Mouse (Mus musculus) layer of hippocampus, postnatal 25 days (tissue): ENCODE data around the gene Gm49394. TPM values are rescaled to one million over a fixed set of nuclear protein-coding genes. Genes with fewer than 3 reads are reported as not detected.
A peak's percentile ranks its signal among the peaks of the same experiment; 100 is the strongest.

Source experiments
- DNase-seq, 2 experiments: peaks; one replicate each; pipeline ENCODE4 v3.0.0; 2022; ENCODE audit warnings: mixed read lengths in 2 of 2, low spot score in 1 of 2; ENCODE audit errors: extremely low spot score in 1 of 2
- total RNA-seq, 2 experiments: library from RNA; stranded (reverse); gene quantifications; 2 replicates each; pipeline ENCODE4 v1.2.3; 2021

Gene Gm49394
- under 1 TPM; 0.34 to 0.56 TPM for total RNA-seq

DNA sequence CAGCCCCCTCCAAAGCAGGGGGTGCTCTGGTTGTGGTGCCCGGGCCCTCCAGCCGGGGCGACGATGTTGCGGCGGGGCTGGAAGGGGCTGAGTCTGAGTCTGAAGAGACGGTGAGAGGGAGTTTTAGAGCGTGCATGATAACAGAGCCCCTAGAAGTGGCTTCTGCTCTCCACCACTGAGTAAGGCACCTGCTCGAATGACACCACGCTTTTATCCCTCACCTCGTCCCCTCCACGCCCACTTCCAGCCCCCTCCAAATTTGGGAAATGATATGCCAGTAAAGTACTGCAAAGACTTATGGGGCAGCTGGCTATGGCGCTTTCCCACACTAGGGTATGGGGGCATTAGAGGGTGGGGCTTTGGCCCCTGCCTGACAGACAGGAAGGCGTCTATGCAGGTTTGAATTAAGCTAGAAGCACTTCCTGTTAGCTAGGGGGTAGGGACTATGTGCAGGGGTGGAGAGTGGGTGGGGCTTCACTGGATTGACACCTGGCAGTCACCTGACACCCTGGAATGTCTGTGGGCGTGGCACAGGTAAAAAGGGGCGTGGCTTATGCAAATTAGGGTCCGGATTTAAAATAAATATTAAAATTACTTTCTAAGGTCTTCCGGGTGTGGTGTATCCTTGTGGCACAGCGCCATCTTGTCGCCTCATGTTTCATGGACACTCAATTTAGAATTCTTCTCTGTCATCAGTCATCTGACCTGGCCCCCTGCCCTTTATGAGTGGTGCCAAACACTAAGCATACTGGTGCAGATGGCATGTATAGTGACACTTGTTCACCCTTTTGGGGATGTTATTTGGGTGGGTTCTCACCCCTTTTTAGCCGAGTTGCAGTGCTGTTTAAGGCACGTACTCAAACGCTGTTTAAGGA is at the start of gene Gm49394:
Gm49394 (minus strand) TSS at position 192 of the 875 bp plus-strand sequence.
- DNase-seq, result no peak

GRCm38 (mm10) chr7:142714783-142715498 is 45.2 kb upstream of the Gm49394 start:
- peak; percentile 37 to 56 for DNase-seq

GRCm38 (mm10) chr7:142706873-142707272 is 37.1 kb upstream of the Gm49394 start:
- DNase-seq, result no peak

DNA sequence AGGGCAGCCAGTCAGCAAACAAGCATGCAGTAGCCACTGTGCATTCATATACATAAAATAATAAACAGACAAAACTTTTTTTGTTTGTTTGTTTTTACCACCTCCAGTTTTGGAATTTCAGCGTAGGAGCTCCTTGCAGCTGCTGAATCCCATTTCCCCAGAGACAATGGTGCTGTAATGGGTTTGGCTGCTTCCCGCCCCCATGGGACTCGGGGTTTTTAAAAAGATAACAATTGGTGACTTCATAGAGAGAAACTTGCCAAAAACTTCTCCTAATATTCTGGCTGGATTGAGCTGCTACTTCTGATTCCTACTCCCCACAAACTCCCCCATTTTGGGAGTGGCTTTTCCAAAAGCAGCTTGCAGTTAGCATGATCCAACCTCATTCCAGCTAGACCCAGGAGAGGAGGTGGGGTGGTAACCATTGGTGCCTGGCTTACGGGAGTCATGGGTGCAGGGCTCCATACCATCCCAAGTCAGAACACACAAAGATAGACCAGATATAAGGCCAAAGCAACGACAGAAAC is 29.7 kb upstream of the Gm49394 start:
- no peak for DNase-seq

DNA sequence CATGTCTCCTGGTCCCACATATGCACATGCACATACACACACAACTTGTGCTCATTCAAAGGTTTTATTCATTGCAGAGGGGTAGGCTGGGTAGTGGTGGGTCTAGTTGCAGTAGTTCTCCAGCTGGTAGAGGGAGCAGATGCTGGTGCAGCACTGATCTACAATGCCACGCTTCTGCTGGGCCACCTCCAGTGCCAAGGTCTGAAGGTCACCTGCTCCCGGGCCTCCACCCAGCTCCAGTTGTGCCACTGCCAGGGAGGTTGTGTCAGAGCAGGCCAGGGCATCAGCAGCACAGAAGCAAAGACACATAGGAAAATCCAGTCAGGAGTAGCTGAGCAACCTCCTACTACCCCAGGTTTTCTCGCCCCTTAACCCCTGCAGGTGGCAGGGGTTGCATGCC is 8.9 kb upstream of the Gm49394 start:
- DNase-seq, result no peak

- peak in 1 of 2 experiments; percentile 69 for DNase-seq
Measured at GRCm38 (mm10) chr7:142675644-142676043, 5.9 kb upstream of the Gm49394 start.

GRCm38 (mm10) chr7:142675141-142675540 is 5.4 kb upstream of the Gm49394 start:
- DNase-seq, result no peak

DNA sequence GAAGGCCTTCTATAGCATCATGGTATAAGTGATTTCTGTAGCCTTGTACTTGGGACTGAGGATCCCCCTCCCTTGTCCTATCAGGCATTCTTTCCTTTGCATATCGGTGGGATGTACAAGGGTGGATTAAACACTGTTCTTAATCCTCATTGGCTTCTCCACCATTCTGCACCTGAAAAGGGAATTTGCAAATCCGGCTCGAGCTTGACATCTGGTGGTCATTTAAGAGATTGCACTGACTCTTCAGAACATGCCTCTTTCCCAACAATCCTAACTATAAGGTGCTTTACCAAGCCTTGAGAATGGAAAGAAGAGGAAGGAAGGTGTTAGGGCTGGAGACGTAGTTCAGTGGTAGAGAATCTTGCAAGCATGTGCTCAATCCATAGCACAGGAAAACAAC is 2.4 kb upstream of the Gm49394 start:
- DNase-seq, result peak; percentile 53 to 74

GRCm38 (mm10) chr7:142671067-142671466 is 1.3 kb upstream of the Gm49394 start:
- no peak for DNase-seq

GRCm38 (mm10) chr7:142668328-142668727 is 1.4 kb downstream of the Gm49394 start:
- no peak for DNase-seq

DNA sequence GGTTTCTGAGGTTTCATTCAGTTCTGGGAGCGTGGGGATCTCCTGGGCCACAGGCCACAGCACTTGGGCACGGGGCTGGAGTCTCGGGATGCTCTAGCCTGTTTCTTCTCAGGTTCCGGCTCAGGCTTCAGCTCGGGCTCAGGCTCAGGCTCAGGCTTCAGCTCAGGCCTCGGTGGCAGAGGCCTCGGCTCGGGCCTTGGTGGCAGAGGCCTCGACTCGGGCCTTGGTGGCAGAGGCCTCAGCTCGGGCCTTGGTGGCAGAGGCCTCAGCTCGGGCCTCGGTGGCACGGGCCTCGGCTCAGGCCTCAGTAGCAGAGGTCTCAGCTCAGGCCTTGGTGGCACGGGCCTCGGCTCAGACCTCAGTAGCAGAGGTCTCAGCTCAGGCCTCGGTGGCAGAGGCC is 2.2 kb downstream of the Gm49394 start:
- DNase-seq, result no peak

DNA sequence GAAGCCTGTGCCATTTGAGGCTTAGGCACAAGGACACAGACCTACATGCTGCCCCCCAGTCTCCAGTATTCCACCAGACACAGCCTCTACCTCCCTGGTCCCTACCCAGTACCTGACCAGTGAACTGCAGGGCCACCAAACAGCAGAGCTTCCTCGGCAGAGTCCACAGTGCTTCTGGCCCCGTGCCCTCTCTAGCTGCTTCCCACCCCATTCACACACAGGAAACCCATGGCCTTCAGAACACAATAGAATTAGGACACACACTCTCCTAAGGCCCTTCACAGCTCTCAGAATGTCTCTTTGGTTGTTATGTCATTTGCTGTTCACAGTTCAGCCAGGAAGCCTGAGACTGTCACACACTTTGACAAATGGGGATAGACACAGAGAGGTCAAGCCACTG is 3.1 kb downstream of the Gm49394 start, which contains the start of gene Igf2:
Igf2 (minus strand) TSS at position 158 of the 400 bp plus-strand sequence.
- no peak for DNase-seq

- no peak for DNase-seq
Measured at GRCm38 (mm10) chr7:142666109-142666508, 3.6 kb downstream of the Gm49394 start.

- DNase-seq, result no peak
Measured at GRCm38 (mm10) chr7:142665364-142665763, 4.4 kb downstream of the Gm49394 start.

GRCm38 (mm10) chr7:142664465-142665029 is 5.2 kb downstream of the Gm49394 start:
- no peak for DNase-seq

DNA sequence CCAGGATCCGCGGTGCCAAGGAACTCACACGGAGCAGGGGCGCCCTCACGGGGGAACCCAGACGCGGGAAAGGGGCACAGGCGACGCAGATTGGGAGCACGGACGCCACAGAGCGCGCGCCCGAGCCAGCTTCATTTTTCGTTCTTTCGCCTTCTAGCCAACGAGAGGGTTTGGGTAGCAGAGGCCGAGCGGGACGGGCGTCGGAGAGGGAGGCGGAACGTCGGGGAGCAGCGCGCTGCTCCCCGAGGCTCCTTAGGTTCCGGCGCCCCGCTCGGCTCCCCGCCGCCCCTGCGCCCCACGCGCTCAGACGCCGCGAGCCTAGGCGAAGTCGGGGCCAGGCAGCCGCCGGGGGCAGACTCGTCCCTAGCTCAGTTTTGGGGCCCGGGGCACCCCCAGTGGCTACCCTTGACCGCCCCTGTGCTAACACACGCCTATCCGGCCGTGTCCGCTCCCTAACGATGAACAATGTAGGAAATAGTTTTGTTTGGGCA is 5.8 kb downstream of the Gm49394 start:
- no peak for DNase-seq

- no peak for DNase-seq
Measured at GRCm38 (mm10) chr7:142663151-142663550, 6.6 kb downstream of the Gm49394 start.

- DNase-seq, result no peak
Measured at GRCm38 (mm10) chr7:142661811-142662210, 7.9 kb downstream of the Gm49394 start.

DNA sequence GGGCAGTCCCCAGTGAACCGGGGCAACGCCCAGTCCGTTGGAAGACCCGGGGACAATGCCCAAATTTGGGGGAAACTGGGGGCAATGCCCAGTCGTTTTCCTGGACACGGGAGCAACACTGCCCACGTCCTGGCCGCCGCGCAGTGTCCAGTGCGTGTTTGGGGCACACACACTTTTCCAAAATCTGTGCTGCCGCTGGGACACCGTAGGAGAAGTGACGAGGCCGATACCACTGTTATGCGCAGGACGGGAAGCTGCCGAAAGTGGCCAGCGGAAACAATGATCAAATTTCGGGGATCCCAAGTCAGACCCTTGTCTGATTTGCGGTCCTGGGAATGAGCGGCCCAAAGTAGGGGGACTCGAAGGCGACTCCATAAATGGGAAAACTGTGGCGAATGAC is 8.7 kb downstream of the Gm49394 start:
- no peak for DNase-seq

DNA sequence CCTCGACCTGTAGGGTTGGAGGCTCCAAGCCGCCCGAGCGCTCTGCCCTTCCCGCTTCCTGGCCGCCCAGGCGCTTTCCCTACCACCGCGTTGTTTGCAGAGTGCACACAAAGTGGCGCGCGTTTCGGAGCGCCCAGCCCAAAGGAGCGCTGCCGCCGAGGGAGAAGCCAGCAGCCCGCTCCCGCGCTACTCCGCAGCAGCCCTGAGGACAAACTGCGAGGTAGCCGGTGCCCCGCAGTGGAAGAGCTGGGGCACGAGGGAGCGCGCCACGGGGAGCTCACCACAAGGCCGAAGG is 9.1 kb downstream of the Gm49394 start:
- DNase-seq, result no peak
